Mouse (Mus musculus): ENCODE measurements at regions not wholly inside any gene's neighbourhood (a gene's known extent, or its start where the extent isn't known, plus 50 kb on each side); places are given as distances from the start of the nearest gene placed in this dataset.

- ATAC-seq (ENCODE audit: low FRiP score): no peak
- H3K4me2 ChIP-seq: no peak overlapping the region
- WGBS: 83% methylated on average over 5 of the region's 5 CpGs
- no peak overlapping the region for H3K27ac ChIP-seq
- no peak overlapping the region for H3K4me3 ChIP-seq
- no peak overlapping the region for H3K9ac ChIP-seq
- H3K9me3 ChIP-seq: no peaks in the 10 kb centered on the region
- H3K36me3 ChIP-seq: no peaks in the 10 kb centered on the region
- H3K27me3 ChIP-seq: no peaks in the 10 kb centered on the region
- no peaks in the 10 kb centered on the region for H3K4me1 ChIP-seq (replicated peaks)
Measured at GRCm38 (mm10) chr15:13232567-13233259, 59.2 kb upstream of the Cdh6 start.

- WGBS: 45% methylated on average over 4 of the region's 4 CpGs
- Histone ChIP-seq H3K9me3 (no peaks in the 10 kb centered on the region), H3K27me3 (no peaks in the 10 kb centered on the region), H3K9ac (no peak overlapping the region), H3K4me2 (no peak overlapping the region), H3K36me3 (no peaks in the 10 kb centered on the region), H3K27ac (no peak overlapping the region), H3K4me3 (no peak overlapping the region), H3K4me1 (replicated peaks) (no peaks in the 10 kb centered on the region)
- no peak for ATAC-seq (ENCODE audit: low FRiP score)
Measured at GRCm38 (mm10) chr15:13231550-13231949, 58.1 kb upstream of the Cdh6 start.

GRCm38 (mm10) chr15:13228125-13228524 is 54.6 kb upstream of the Cdh6 start:
- Histone ChIP-seq H3K4me3 (no peak overlapping the region), H3K9ac (no peak overlapping the region), H3K9me3 (no peaks in the 10 kb centered on the region), H3K27ac (no peak overlapping the region), H3K4me2 (no peak overlapping the region), H3K27me3 (no peaks in the 10 kb centered on the region), H3K4me1 (replicated peaks) (no peaks in the 10 kb centered on the region), H3K36me3 (no peaks in the 10 kb centered on the region)
- ATAC-seq (ENCODE audit: low FRiP score): no peak
- 93% methylated on average over 12 of the region's 12 CpGs for WGBS

All from hindbrain, embryonic 13.5 days (tissue).